Comparison of ENCODE assay signal across 9 mouse cellular contexts in genomic region chr10:60821736-60822358, GRCm38 (mm10). TPM values are rescaled to one million over a fixed set of nuclear protein-coding genes. Genes with fewer than 3 reads are reported as not detected.
A peak's percentile ranks its signal among the peaks of the same experiment; 100 is the strongest.
DNase-seq lines count a peak whose midpoint lies in the region; ATAC-seq lines count a peak whose summit lies in the region.
"Had no signal": no experiment of that assay in that cellular context is flagged by ENCODE, and none has a peak within 500 bp of the region (broad histone marks: within the 10 kb centered on the region; RNA-seq: fewer than 3 reads in every experiment).

No protein-coding gene starts in this region.

- H3K27me3 ChIP-seq in heart, embryonic 11.5 days (ENCODE audit: control insufficient read depth, insufficient read depth, low read length), result no peaks in the 10 kb centered on the region
- H3K27me3 ChIP-seq in neural tube, embryonic 14.5 days (ENCODE audit: control insufficient read depth, insufficient read depth, low read length), result no peaks in the 10 kb centered on the region
- peaks cover 6% of the 10 kb centered on the region; the same call in 1 of the 2 replicates for H3K27me3 ChIP-seq in neural tube, embryonic 15.5 days (replicated peaks)
- peaks cover 12% of the 10 kb centered on the region; the same call in 1 of the 2 replicates for H3K27me3 ChIP-seq in midbrain, embryonic 14.5 days (ENCODE audit: control insufficient read depth, insufficient read depth, low read length)

- no peaks in the 10 kb centered on the region for H3K9me3 ChIP-seq in heart, embryonic 11.5 days (replicated peaks; ENCODE audit: control insufficient read depth, low read length)
- no peaks in the 10 kb centered on the region for H3K9me3 ChIP-seq in neural tube, embryonic 14.5 days (ENCODE audit: control insufficient read depth, low read length)
- H3K9me3 ChIP-seq in neural tube, embryonic 15.5 days (replicated peaks), result no peaks in the 10 kb centered on the region
- no peaks in the 10 kb centered on the region for H3K9me3 ChIP-seq in midbrain, embryonic 14.5 days (ENCODE audit: control insufficient read depth, low read length)

- ATAC-seq in heart, embryonic 11.5 days (replicated peaks; ENCODE audit: insufficient number of reproducible peaks, low FRiP score, low TSS enrichment), result no peak
- no peak for ATAC-seq in neural tube, embryonic 14.5 days (ENCODE audit: low read depth)
- no peak; the same call in 1 of the 2 replicates for ATAC-seq in neural tube, embryonic 15.5 days (ENCODE audit: low FRiP score)
- no peak for ATAC-seq in midbrain, embryonic 14.5 days (ENCODE audit: low FRiP score, low TSS enrichment)

- no peaks in the 10 kb centered on the region for H3K36me3 ChIP-seq in heart, embryonic 11.5 days (ENCODE audit: control insufficient read depth, insufficient read depth, low read length)
- H3K36me3 ChIP-seq in neural tube, embryonic 14.5 days (ENCODE audit: control insufficient read depth, insufficient read depth, low read length), result no peaks in the 10 kb centered on the region
- H3K36me3 ChIP-seq in neural tube, embryonic 15.5 days, result no peaks in the 10 kb centered on the region
- H3K36me3 ChIP-seq in midbrain, embryonic 14.5 days (ENCODE audit: control insufficient read depth, insufficient read depth, low read length), result no peaks in the 10 kb centered on the region

- peak overlapping the region; percentile 36 for H3K9ac ChIP-seq in heart, embryonic 11.5 days (ENCODE audit: low read depth, low read length)
- no peak overlapping the region for H3K9ac ChIP-seq in neural tube, embryonic 14.5 days (replicated peaks; ENCODE audit: low read depth, low read length)
- H3K9ac ChIP-seq in neural tube, embryonic 15.5 days (replicated peaks), result no peak overlapping the region
- H3K9ac ChIP-seq in midbrain, embryonic 14.5 days (replicated peaks; ENCODE audit: low read length), result no peak overlapping the region

- H3K27ac ChIP-seq in heart, embryonic 11.5 days (ENCODE audit: low read depth, low read length), result peak overlapping the region; percentile 78
- 0 out of 2 replicates have a peak overlapping the region, but pooled peaks have one; percentile 18 for H3K27ac ChIP-seq in neural tube, embryonic 14.5 days (ENCODE audit: low read depth, low read length)
- no peak overlapping the region for H3K27ac ChIP-seq in neural tube, embryonic 15.5 days (replicated peaks)
- 0 out of 2 replicates have a peak overlapping the region, but pooled peaks have one; percentile 20 for H3K27ac ChIP-seq in midbrain, embryonic 14.5 days (replicated peaks; ENCODE audit: low read depth, low read length)

- DNase-seq in heart, adult 9 months (ENCODE audit: low spot score in 2 of 2), result no peak
- peak; percentile 91 to 93 for DNase-seq in cerebellum, postnatal 25 days
- peak; percentile 44 for DNase-seq in midbrain, embryonic 14.5 days
- DNase-seq in gastrocnemius, postnatal 10 days, result no peak
- DNase-seq in thymus, postnatal 25 days, result no peak
- DNase-seq: adrenal gland, postnatal 10 days had no signal

- no peak overlapping the region for H3K4me3 ChIP-seq in heart, embryonic 11.5 days (ENCODE audit: low read depth, low read length)
- no peak overlapping the region for H3K4me3 ChIP-seq in neural tube, embryonic 14.5 days (ENCODE audit: low read depth, low read length)
- H3K4me3 ChIP-seq in neural tube, embryonic 15.5 days (replicated peaks), result no peak overlapping the region
- H3K4me3 ChIP-seq in midbrain, embryonic 14.5 days (replicated peaks; ENCODE audit: low read depth, low read length), result no peak overlapping the region

- peak overlapping the region; percentile 90 for H3K4me2 ChIP-seq in heart, embryonic 11.5 days
- no peak overlapping the region for H3K4me2 ChIP-seq in neural tube, embryonic 14.5 days (ENCODE audit: low read depth, low read length)
- no peak overlapping the region for H3K4me2 ChIP-seq in neural tube, embryonic 15.5 days
- H3K4me2 ChIP-seq in midbrain, embryonic 14.5 days (ENCODE audit: low read length), result no peak overlapping the region

- 24% methylated on average over 7 of the region's 7 CpGs for WGBS in heart, embryonic 11.5 days (ENCODE audit: insufficient replicate concordance)
- 53% methylated on average over 7 of the region's 7 CpGs for WGBS in neural tube, embryonic 14.5 days
- 45% methylated on average over 7 of the region's 7 CpGs for WGBS in neural tube, embryonic 15.5 days
- WGBS in midbrain, embryonic 14.5 days, result 39% methylated on average over 7 of the region's 7 CpGs

- peaks cover 96% of the 10 kb centered on the region for H3K4me1 ChIP-seq in heart, embryonic 11.5 days (ENCODE audit: control insufficient read depth, insufficient read depth, low read length)
- H3K4me1 ChIP-seq in neural tube, embryonic 14.5 days (ENCODE audit: control insufficient read depth, insufficient read depth, low read length), result peaks cover 8% of the 10 kb centered on the region; the same call in 1 of the 2 replicates
- peaks cover 26% of the 10 kb centered on the region for H3K4me1 ChIP-seq in neural tube, embryonic 15.5 days
- H3K4me1 ChIP-seq in midbrain, embryonic 14.5 days (ENCODE audit: control insufficient read depth, insufficient read depth, low read length), result peaks cover 7% of the 10 kb centered on the region

RNA-seq across cellular contexts. Expression of gene Unc5b, which starts 9.5 kb away (rescaled TPM):
- polyA plus RNA-seq in heart, embryonic 11.5 days (2014; fragmentation: Nextera tagmentation; extraction: Ambion mirVana), result 15.0 and 15.6 TPM in 2 replicates
- polyA plus RNA-seq in neural tube, embryonic 14.5 days (2014; fragmentation: Nextera tagmentation; extraction: Ambion mirVana), result 1.7 and 1.8 TPM in 2 replicates
- polyA plus RNA-seq in neural tube, embryonic 15.5 days (2015; fragmentation: Nextera tagmentation; extraction: Ambion mirVana), result 2.3 and 2.8 TPM in 2 replicates
- polyA plus RNA-seq in midbrain, embryonic 14.5 days (2014; fragmentation: Nextera tagmentation; extraction: Ambion mirVana), result 2.4 and 2.8 TPM in 2 replicates
- total RNA-seq in gastrocnemius, postnatal 10 days (2021), result 10 to 100 TPM; 12.1 to 20.3 TPM

Comparison
In these comparisons a context has a peak if more than half of its experiments do, and no peak if none do; other contexts are left out.
1. DNase-seq: peak in cerebellum, postnatal 25 days (2 of 2) and midbrain, embryonic 14.5 days (single experiment); none in heart, adult 9 months (0 of 2), gastrocnemius, postnatal 10 days (single experiment) and thymus, postnatal 25 days (single experiment).